ENCODE assay signal across 8 mouse cellular contexts in the genomic region with DNA sequence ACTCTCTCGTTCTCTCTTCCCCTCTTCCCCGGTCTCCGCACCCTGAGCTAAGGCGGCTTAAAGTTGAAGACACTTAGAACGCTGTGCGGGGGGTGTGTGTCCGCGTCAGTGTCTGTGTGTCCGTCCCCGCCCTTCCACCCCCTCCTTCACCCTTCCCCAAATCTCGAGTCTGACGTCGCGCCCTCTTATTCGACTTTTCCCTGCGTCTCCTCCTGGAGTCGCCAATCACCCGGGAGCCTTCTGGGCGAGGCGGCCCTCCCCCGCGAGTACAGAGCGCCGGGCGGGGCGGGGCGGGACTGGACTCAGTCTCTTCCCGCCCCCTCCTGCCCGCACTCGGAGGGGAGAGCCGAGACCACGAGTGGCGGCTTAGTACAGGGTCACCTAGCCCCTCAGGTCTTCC. TPM values are rescaled to one million over a fixed set of nuclear protein-coding genes. Genes with fewer than 3 reads are reported as not detected.
A peak's percentile ranks its signal among the peaks of the same experiment; 100 is the strongest.
DNase-seq lines count a peak whose midpoint lies in the region; ATAC-seq and TF ChIP-seq lines count a peak whose summit lies in the region.

TSS of gene Irx3 (minus strand) at position 229 of the 400 bp plus-strand sequence.

- H3K4me3 ChIP-seq in bone marrow macrophage, adult 2 months (ENCODE audit: insufficient read depth, low read length): peak within 1 kb of the TSS; percentile 50
- peak within 1 kb of the TSS; percentile 79 for H3K4me3 ChIP-seq in heart, embryonic 16.5 days (ENCODE audit: low read length)
- peak within 1 kb of the TSS; percentile 98 for H3K4me3 ChIP-seq in midbrain, embryonic 10.5 days

- no peak for TF ChIP-seq CTCF in bone marrow macrophage, adult 2 months (IDR thresholded peaks at IDR 0.05; ENCODE audit: low read depth, low read length)

- TF ChIP-seq POLR2A in bone marrow macrophage, adult 2 months (IDR thresholded peaks at IDR 0.05; ENCODE audit: borderline replicate concordance, low read depth, low read length): no peak

- peak; percentile 85 for ATAC-seq in heart, embryonic 16.5 days (replicated peaks; ENCODE audit: extremely low read depth, insufficient read depth, low FRiP score)

- H3K9me3 ChIP-seq in heart, embryonic 16.5 days (replicated peaks; ENCODE audit: control insufficient read depth, low read length): no peaks in the 10 kb centered on the region
- H3K9me3 ChIP-seq in midbrain, embryonic 10.5 days (replicated peaks): no peaks in the 10 kb centered on the region

- H3K27me3 ChIP-seq in heart, embryonic 16.5 days (ENCODE audit: control insufficient read depth, insufficient read depth, low read length): peaks cover 61% of the 10 kb centered on the region
- H3K27me3 ChIP-seq in midbrain, embryonic 10.5 days (ENCODE audit: low read depth, poor library complexity, severe bottlenecking): peaks cover 91% of the 10 kb centered on the region

- H3K4me2 ChIP-seq in heart, embryonic 16.5 days (ENCODE audit: low read depth, low read length): peak within 1 kb of the TSS; percentile 91

- no peaks in the 10 kb centered on the region for H3K4me1 ChIP-seq in bone marrow macrophage, adult 2 months (ENCODE audit: control insufficient read depth, insufficient read depth, low read length)
- H3K4me1 ChIP-seq in heart, embryonic 16.5 days (ENCODE audit: control insufficient read depth, insufficient read depth, low read length): peaks cover 14% of the 10 kb centered on the region
- peaks cover 86% of the 10 kb centered on the region for H3K4me1 ChIP-seq in midbrain, embryonic 10.5 days

- H3K36me3 ChIP-seq in heart, embryonic 16.5 days (ENCODE audit: control insufficient read depth, insufficient read depth): no peaks in the 10 kb centered on the region
- peaks cover 31% of the 10 kb centered on the region for H3K36me3 ChIP-seq in midbrain, embryonic 10.5 days

- H3K27ac ChIP-seq in bone marrow macrophage, adult 2 months (ENCODE audit: insufficient read depth, low read depth, low read length): no peak within 1 kb of the TSS
- peak within 1 kb of the TSS; percentile 95 for H3K27ac ChIP-seq in heart, embryonic 16.5 days (ENCODE audit: low read length)
- H3K27ac ChIP-seq in midbrain, embryonic 10.5 days (replicated peaks): peak within 1 kb of the TSS; percentile 95

- peak; percentile 94 for DNase-seq in 3T3-L1 (ENCODE audit: low read depth, low spot score)
- DNase-seq in fibroblast of lung, adult 2 months (ENCODE audit: low read depth): peak; percentile 93
- peak; percentile 90 to 92 for DNase-seq in kidney, postnatal 36 days
- DNase-seq in midbrain, embryonic 10.5 days (ENCODE audit: low spot score): peak; percentile 94
- DNase-seq in urinary bladder, postnatal 25 days (ENCODE audit: low spot score): peak; percentile 42
- no peak for DNase-seq in right cerebral cortex, postnatal 25 days

- under 1% methylated on average over 33 of the region's 33 CpGs for WGBS in heart, embryonic 16.5 days
- under 1% methylated on average over 33 of the region's 33 CpGs for WGBS in midbrain, embryonic 10.5 days

- H3K9ac ChIP-seq in heart, embryonic 16.5 days (ENCODE audit: low read length): peak within 1 kb of the TSS; percentile 81

RNA-seq across cellular contexts. Expression of gene Irx3, which starts in this region (rescaled TPM):
- 0.31 TPM in 1 of 2 replicates, not detected in the other for polyA plus RNA-seq in bone marrow macrophage, adult 2 months (2012; ENCODE audit: insufficient read depth, insufficient read length, missing spikeins)
- polyA plus RNA-seq in heart, embryonic 16.5 days (2015; fragmentation: Nextera tagmentation; extraction: Ambion mirVana): 13.4 and 16.6 TPM in 2 replicates
- 46.2 and 49.9 TPM in 2 replicates for polyA plus RNA-seq in midbrain, embryonic 10.5 days (2016; fragmentation: Nextera tagmentation; extraction: Ambion mirVana)

Comparison
In these comparisons a context has a peak if more than half of its experiments do, and no peak if none do; other contexts are left out.
1. RNA of gene Irx3 (polyA plus RNA-seq): 46.2 to 49.9 TPM in midbrain, embryonic 10.5 days and 13.4 to 16.6 TPM in heart, embryonic 16.5 days; 0.31 TPM in bone marrow macrophage, adult 2 months; every median in the first group is over 10 times any median in the second.
2. Peak in every context shown above with its lines, with median percentiles within 50 percentile points of each other: H3K4me3 ChIP-seq.